Mouse (Mus musculus): Measurements from ENCODE around the gene Sh3bgrl3.

Sh3bgrl3 gene

DNA sequence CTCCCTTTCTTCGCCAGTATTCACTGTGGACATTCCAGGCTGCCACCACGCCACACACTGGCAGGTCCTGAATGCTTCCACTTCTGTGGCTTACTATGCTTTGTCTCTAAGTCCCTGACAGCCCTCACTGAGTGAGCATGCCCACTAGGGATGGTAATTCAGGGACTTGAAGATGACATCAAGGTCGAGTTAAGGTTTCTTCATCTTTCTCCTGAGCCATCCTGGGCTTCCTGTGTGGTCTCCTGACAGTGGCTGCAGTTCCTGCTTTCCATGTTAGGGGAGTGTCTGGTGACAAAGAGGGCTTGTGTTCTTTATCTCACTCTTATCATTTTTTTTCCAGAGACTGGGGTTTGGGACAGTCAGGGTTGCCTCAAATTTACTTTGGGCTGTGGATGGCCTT is 17.9 kb downstream of the Sh3bgrl3 start:
- no peak for DNase-seq (ENCODE audit: low spot score in 2 of 2)

DNA sequence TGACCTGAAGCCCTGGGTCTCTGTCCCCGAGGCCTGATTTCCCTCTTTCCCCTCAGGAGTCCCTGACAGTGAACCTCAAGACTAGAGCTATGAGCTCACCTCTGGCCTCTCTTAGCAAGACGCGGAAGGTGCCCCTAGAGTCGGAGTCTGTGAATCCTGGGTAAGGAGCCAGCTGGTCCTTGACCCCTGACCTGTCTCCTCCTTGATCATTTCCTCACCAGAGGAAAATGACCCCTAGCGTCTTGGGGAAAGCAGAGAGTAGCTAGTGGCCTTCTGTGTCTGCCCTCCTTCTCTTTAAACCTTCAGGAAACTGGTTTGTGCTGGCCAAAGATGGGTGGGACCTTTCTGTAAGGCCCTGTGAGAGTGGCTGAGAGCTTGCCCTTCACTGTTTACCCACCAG is 20.4 kb downstream of the Sh3bgrl3 start:
- no peak for DNase-seq (ENCODE audit: low spot score in 2 of 2)

DNA sequence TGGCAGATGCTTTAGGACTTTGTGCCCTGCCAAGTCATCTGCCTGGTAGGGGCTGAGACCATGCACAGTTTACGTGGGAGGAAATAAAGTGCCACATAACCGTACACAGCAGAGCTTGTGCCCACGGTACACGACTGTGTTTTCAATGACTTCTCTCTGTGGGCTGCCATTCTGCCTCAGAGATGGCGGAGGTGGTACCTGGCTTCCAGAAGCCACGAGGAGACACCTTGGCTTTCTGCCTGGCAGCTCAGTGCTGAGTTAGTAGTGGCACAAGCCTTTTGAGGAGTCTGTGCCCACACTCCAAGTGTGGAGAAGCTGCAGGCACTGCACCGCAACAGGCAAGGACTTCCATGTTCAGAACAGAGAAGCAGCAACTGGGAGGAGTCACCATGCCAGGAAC is 20.9 kb downstream of the Sh3bgrl3 start:
- DNase-seq (ENCODE audit: low spot score in 2 of 2), result peak; percentile 70 to 74

DNA sequence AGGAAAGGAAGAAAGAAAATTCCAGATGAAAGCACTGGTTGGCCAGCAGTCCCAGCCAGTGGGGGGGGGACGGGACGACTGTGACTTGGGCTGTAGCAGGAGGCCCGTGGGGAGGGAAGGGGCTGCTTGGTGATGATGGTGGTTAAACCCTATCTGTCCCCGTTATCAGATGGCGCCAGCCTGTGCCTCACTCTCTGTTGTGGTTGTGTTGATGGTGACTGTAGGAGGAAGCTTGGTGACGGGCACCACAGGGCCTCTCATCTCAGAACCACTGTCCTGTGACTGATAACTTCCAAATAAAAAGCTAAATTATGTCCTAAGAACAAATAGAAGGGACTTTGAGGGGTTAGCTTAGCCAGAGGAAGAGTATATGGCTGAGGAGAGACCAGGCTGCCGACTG is 22.5 kb downstream of the Sh3bgrl3 start:
- DNase-seq (ENCODE audit: low spot score in 2 of 2), result no peak

DNA sequence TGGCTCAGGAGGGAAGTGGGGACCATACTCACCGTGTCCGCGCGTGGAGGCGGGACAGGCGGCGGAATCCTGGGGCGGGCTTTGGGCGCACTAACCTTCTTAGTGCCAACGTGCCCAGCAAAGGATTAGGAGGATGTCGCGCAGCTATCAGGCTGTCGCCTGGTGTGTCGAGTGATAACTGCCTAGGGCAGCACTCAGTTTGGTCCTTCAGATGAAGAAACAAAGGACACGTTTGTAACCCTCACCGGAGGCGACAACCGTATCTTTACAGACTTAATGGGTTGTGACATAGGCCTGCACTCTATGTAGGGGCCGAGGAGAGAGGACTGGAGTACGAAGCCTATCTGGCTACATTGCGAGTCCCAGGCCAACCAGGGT is 25.9 kb downstream of the Sh3bgrl3 start:
- no peak for DNase-seq (ENCODE audit: low spot score in 2 of 2)

DNA sequence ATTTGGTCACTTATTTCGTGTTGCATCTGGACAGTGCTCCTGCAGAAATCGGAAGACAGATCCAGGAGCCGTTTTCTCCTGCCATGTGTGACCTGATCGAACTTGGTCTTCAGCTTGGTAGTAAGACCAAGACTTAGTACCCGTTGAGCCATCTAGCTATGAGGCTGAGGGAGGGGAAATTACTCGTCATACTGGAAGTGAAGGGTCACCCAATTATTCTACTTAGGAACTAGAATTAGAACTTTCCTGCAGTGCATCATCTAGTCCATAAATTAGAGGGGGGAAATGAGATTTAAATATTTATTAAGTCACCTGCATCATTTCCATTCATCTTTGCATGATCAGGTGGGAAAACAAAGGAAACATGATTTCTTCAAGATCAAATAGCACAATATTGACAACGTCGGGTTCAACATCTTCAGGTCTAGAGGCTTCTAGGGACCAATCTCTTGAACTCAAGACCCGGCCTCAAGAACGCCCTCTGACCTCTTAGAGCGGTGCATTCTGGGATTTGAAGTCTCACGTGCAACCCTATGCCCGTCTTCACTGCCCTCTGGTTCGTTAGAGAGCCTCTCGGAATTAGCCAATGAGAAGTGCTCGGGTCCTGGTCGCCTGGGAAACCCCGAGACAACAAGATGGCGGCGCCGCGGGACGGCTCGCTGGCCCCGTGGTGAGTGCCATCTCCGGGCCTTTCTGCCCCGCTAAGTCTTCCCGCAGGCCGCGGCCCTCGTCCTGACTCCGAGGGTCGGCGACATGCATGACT is 26.4 kb downstream of the Sh3bgrl3 start, which contains the start of gene Ubxn11:
Gene Ubxn11, plus strand, starts transcription at position 592 of the 763 bp plus-strand sequence.
- DNase-seq (ENCODE audit: low spot score in 2 of 2), result peak; percentile 93 to 94

DNA sequence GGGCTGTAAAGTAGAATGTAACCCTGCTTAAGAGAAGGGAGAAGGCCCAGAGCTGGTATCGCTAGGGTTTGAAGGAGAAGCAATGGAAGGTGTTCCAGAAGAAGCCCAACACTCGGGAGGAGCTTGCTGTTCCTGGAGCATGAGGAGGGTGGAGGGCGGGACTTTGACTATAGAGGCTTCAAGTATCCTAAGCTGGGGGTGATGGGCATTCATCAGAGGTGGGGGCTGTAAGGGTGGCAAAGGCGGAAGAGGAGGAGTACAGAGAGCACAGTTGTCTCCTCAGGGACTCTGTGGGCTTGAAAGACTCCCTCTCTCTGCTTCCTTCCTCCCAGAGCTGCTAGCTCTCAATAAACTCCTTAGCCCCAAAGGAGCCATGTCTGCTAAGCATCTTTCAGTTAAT is 28.3 kb downstream of the Sh3bgrl3 start:
- no peak for DNase-seq (ENCODE audit: low spot score in 2 of 2)

DNA sequence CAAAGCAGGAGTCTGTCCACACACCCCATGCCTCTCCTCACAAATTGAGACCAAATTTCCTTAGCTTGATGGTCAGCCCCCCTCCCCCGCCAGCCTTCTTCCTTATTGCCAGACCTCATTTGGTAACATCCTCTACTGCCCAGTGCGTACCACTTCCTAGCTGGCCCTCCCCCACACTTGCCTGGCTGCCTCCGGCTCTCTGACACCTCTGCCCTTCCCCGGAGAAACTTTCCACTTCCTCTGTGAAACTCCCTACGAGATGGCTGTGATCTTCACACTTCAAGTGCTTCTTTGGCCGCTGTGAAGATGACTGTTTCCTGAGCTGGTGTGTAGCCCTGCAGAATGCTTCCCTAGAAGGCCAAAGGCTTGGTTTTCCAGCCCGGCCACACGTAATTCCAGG is 30.0 kb downstream of the Sh3bgrl3 start:
- no peak for DNase-seq (ENCODE audit: low spot score in 2 of 2)

DNA sequence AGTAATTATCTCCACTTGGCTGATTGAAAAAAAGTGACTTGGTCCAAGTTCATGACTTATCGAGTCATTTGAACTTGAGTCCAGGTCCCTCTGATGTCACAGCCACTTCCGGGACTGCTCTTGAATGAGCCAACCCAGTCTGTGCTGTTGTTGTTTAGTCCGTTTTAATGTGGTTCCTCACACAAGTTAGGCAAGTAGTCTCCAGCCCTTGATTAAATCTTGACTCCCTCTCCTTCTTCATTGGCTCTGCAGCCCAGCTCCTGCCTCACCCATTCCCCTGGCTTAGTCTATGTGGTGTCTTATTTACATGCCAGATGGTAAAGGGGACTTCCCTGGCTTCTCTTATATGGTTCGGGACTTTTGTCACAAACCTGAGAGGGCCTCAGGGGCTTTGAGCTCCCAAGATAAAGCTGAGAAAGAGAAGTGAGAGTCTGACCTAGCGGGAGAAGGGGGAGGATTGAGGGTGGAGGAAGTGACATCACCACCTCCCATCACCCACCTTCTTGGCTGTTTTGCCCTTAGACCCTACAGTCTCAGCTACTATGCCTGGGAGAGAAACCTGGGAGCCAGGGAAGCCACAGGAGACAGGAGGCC is 31.5 kb downstream of the Sh3bgrl3 start:
- DNase-seq (ENCODE audit: low spot score in 2 of 2), result no peak

DNA sequence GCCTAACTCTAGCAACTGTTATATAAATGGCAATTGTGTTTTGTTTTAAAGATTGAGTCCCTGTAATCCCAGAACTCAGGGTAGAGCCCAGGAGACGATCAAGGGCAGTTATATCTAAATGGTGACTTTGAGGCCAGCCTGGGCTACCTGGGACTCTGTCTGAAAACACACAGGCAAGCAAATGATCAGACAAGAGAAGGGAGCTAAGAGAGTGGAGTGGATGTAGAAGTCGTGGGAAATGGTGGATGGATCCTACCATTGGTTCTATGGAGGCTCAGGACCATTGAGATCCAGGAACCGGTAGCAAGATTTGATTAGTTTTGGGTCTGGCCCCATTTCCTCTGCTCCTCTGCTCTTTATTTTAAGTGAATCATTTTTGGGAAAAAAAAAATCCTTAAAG is 32.5 kb downstream of the Sh3bgrl3 start:
- no peak for DNase-seq (ENCODE audit: low spot score in 2 of 2)

DNA sequence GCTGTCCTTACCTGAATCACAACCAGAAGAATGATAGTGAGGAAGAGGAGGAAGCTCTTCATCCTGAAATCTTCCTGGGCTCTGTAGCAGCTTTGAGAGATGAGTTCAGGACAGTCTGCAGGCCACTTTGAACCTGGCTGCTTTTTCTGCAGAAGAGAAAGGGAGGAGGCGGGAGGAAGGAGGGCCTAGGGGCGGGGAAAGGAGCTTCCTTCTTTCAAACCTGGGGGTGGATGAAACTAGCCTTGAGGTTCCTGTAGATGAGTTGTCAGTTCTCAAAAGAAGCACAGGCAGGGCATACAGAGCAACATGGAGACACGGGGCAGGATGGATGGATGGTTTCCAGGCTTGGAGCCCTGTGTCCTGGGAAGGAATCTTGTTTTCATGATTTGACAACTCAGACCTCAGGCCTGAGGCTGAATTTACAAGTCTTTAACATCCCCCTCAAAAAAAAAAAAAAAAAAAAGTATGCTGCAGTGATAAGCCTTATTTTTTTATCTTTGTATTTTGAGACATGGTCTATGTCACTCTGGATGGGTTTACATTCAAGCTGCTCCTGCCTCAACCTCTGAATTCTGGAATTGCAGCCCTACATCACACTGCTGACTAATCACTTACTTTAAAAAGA is 33.6 kb downstream of the Sh3bgrl3 start, which contains the start of gene Cd52:
Gene Cd52, minus strand, starts transcription at position 160 of the 625 bp plus-strand sequence.
- DNase-seq (ENCODE audit: low spot score in 2 of 2), result no peak

DNA sequence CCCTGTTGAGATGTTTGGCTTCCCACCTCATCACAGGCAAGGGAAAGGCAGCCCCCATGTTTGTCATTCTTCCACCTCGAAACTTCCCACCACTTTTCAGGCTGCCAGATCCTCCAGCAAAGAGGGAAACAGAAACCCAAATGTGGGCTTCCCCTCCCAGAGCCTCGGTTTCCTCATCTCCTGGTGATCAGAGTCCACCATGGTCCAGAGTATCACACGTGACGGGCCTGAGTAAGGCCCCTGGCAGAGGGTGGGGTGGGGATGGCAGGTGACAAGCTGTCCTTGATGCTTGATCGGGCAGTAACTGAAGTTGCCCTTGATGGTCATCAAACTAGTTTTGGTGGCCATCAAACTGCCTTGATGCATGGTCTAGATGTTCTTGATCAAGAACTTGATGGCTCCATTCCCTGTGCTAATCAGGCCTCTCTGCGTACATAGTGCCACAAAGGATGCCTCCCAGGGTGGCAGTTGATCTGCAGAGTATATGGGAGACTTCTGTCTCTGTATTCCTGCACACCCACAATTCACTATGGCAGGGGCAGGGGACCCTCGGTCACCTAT is 34.5 kb downstream of the Sh3bgrl3 start:
- no peak for DNase-seq (ENCODE audit: low spot score in 2 of 2)

DNA sequence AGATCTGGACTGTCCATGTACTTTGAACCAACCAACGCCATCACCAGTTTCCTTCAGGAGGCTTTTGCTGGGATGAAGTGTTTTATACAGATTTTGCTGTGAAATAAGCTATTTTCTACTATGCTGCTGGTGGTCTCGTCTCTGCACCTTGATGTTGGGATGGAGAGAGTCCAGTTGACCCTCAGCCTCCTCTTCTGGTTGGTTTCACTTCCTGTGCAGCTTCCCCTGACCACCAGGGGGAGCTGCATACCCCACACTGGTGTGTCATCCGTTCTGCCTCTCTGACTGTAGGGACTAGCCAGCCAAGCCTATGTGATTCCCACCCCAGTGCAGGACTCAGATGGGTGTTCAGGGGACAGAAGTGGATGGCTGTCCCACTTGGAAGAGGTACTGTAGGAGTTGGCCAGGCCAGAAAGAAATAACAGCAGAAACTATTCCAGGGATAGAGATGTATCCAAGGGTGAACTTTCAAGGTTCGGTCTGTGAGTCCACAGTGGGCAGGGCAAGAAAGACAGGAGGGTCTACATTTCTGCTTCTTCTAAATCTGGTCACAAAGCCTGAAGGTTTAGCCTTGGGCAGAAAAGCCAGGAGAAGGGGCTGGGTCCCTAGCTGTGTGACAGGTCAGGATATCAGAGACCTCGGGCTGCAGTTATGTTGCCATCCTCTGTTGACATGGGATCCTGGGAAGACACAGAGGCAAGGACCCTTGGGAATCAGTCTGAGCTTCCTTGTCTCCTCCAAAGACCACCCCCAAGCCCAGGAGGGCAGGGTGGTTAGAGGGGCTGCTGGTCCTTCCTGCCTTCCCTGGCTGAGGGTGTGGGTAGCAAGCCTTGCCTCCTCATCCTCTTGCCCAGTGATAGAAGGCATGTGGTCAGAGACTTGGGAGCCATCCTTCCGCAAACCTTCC is 36.0 kb downstream of the Sh3bgrl3 start:
- DNase-seq (ENCODE audit: low spot score in 2 of 2), result peak in 1 of 2 experiments; percentile 37

DNA sequence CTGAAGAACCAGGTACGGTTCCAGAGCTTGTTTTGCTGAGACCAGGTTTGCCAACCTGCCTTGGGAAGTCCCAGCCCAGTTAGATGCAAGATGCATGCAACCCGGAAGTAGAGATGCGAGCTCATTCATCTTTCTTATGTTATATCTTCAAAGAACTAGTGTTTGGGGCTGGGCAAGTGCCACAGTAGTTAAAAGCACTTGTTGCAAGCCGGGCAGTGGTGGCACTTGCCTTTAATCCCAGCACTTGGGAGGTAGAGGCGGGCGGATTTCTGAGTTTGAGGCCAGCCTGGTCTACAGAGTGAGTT is 37.4 kb downstream of the Sh3bgrl3 start:
- no peak for DNase-seq (ENCODE audit: low spot score in 2 of 2)

DNA sequence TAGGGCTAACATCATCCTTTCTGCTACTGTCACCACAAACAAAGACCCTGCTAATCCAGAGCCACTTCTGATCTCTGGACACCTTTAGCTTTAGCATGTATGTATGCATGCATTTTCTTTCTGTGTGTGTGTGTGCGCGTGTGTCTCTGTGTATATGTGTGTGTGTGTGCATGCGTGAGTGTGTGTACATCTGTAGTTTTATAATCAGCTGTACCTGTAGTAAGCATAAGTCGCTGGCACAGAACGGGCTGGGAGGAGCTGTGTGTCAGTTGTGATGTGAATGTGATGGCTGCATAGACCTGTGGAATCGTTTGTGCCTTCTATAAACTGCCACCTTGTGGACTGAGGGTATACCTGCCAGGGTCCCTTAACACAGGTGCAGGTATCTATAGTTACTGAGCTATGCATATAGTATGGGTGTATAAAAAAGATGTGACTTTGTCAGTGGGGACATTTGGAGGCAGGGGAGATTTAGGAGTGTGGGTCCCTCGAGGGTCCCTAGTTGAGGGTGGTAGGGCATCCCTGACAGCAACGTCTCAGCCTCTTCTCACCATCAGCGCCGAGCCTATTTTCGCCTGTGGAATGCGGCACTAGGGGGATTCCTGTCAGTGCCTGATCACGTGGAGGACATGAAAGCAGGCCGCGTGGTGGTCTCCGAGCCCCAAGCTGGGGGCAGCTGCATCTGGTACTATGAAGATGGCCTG is 37.9 kb downstream of the Sh3bgrl3 start:
- DNase-seq (ENCODE audit: low spot score in 2 of 2), result no peak

DNA sequence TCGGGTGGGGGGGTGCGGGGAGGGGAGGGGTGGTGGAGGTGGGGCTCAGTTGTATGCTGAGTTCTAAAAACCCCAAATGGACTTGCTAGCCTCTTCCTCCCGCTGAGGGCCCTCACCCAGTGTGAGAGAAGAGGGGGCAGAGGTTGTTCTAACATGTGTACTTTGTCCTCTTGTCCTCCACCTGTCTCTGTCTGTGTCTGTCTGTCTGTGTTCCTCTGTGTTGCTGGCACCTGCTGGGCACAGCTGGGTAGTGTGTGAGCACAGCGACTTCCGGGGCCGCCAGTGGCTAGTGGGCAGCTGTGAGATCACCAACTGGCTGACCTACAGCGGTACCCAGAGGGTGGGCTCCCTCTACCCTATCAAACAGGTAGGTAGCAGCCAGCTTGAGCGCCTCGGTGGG is 39.6 kb downstream of the Sh3bgrl3 start:
- DNase-seq (ENCODE audit: low spot score in 2 of 2), result no peak

DNA sequence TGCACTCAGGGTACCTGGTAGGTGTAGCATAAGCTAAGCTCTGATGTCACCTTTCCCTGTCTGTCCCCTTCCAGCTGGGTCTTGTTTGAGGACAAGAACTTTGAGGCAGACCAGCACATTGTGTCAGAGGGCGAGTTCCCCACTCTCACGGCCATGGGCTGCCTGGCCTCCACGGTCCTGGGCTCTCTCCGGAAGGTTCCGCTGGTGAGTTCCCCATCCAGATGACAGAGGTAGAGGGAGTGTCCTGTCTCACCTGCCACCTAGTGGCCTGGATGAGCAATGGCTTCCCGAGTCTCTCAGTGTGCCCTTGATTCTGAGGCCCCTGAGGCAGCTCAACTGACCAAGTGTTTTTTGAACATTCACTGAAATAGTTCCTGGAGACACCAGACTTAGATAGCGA is 41.2 kb downstream of the Sh3bgrl3 start:
- DNase-seq (ENCODE audit: low spot score in 2 of 2), result no peak

DNA sequence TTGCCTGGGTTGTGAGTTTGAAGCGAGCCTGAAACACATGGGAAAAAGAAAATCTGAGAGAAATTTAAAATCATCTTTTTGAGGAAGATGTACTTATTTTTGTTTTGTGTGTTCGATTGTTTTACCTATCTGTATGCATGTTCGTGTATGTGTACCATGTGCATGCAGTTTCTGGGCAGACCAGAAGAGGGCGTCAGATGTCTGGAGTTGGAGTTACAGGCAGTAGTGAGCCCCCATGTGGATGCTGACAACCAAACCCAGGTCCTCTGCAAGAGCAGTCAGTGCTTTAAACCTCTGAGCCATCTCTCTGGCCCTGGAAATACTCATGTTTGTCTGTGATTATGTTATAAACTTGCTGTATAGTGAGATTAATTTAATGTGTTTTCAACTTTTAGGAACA is 43.6 kb downstream of the Sh3bgrl3 start:
- DNase-seq (ENCODE audit: low spot score in 2 of 2), result no peak

DNA sequence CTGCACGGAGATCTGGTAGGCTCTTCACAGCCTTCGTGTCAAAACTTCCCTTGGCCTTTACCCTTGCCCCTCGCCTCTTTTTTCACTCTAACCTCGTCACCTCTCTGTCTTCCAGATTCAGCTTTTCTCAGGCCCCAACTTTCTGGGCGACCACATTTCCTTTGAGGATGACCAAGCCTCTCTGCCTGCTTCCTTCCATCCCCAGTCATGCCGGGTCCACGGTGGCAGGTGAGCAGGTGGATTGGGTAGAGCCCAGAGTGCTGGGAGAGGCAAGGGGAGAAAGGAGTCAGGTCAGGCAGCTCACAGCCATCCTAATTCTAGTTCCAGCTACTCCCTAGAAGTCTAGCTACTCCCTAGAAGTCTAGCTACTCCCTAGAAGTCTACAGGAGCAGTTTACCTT is 46.1 kb downstream of the Sh3bgrl3 start:
- DNase-seq (ENCODE audit: low spot score in 2 of 2), result no peak

DNA sequence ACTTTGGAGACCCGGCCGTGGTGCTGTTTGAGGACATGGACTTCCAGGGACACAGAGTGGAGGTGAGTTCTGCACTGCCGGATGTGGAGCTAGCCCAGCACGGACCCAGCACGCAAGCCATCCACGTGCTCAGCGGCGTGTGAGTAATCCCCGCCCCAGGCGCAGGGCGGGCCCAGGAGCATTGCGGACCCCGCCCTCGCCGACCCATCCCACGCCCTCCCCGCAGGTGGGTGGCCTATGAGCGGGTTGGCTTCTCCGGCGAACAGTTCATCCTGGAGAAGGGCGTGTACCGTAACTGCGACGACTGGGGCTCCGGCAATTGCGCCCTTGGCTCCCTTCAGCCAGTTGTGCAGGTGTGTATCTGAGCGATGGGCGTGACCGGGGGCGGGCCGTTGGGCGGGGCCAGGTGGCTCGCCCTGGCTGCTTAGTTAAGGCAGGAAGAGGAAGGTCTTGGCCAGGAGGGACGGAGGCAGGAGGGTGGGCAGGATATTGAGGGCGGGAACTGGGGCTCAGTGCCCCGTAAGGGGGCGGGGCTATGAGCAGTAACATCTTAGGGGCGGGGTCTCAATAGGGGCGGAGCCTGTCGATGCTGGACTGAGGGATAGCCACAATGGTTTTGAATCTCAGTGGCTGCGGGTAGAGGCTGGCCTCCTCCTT is 46.7 kb downstream of the Sh3bgrl3 start:
- peak; percentile 75 to 80 for DNase-seq (ENCODE audit: low spot score in 2 of 2)

DNA sequence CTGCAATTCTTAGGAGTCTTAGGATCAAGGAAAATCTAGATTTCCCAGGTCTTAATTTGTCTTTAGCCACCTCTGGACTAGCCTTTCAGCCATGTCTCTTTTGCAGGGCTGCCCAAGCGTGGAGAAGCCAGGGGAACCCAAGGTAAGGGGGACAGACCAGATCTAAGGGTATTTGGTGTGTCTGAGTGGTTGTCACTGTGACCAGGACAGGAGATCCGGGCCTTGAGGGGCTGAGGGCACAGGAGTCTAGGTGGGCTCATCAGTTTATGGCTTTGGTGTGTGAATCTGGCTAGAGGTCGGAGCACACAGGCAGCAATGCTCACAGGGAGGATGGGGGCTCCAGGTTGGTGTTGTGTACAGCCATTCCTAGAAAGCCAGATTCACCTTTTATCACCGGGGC is 47.9 kb downstream of the Sh3bgrl3 start:
- no peak for DNase-seq (ENCODE audit: low spot score in 2 of 2)

Measured in right cerebral cortex, adult 2 months (tissue).